Mouse (Mus musculus): ENCODE data around the gene Ola1.

Gene Ola1

DNA sequence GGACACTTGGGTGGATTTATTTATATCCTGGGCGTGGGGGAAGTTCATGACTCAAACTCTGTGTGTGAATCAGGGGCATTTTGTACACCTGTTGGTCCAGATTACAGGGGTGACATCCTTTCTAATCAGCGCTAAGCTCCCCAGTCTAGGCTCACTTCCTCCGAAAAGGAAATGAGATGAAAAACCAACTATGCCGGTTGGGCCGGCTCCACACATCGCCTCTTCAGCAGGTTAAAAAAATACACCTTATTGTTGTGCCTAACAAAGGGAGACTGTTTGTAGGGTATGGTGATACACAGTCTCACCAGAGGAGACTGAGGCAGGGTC lies 158.5 kb downstream of the Ola1 start:
- no peak for DNase-seq

DNA sequence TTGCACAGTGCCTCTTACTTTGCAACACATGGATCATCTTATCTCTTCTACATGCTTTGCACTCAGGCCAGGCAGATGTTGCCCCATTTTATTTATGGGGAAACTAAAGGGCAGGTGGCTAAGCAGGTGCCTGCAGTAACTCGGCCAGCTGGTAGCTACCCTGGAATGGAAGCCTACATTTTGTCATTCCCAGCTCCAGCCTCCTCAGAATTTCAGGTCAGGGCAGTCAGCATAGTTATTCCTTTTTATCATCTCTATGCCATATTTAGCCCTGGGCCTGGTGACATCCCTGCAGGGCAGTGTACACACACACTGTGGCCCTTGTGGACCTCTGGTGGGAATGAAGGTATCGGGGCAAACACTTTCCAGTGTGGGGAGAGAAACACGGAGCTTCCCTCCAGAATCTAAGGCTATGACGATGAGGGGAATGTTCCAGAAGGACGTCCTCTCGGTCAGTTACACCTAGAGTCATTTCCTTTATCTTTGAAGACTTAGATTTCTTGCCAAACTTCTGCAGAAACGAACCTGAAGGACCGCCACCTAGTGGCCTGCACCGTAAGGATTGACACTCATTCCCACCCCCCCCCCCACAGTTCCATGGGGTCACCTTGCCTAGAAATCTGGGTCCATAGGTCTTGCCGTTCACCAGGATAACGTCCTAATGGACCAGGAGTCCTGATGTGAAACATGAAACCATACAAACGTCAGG lies 159.0 kb downstream of the Ola1 start:
- peak; percentile 57 for DNase-seq

DNA sequence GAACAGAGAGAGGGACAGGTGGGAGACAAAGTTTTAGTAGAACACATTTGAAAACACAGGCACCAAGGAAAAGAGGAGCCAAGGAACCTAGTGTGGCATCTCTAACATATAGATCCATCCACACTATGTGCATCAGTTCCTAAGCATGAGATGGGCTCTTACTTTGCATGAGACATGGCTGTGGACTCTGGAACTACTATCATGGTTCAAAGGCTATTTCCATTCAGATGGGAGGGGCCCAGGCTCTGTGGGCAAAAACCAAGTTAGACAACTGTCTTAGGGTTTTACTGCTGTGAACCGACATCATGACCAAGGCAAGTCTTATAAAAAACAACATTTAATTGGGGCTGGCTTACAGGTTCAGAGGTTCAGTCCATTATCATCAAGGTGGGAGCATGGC lies 160.4 kb downstream of the Ola1 start:
- DNase-seq, result no peak

DNA sequence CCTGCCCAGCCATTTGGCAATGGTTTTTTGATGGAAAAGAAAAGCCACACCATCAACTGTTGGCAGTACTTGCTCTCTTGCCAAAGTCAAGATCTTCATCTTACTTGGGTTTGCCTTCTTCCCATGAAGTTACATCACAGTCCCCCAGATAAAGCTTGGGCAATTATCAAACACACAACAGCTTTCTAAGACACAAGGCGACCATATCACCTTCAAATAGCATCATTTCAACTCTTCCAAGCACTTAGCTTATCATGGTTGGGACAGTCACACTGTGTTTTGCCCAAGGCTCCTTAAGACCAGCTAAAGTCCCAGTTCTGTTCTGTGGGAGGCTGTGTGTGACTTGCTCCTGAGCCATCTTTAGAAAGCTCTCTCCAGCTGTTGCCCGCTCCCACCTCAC lies 161.1 kb downstream of the Ola1 start:
- no peak for DNase-seq

DNA sequence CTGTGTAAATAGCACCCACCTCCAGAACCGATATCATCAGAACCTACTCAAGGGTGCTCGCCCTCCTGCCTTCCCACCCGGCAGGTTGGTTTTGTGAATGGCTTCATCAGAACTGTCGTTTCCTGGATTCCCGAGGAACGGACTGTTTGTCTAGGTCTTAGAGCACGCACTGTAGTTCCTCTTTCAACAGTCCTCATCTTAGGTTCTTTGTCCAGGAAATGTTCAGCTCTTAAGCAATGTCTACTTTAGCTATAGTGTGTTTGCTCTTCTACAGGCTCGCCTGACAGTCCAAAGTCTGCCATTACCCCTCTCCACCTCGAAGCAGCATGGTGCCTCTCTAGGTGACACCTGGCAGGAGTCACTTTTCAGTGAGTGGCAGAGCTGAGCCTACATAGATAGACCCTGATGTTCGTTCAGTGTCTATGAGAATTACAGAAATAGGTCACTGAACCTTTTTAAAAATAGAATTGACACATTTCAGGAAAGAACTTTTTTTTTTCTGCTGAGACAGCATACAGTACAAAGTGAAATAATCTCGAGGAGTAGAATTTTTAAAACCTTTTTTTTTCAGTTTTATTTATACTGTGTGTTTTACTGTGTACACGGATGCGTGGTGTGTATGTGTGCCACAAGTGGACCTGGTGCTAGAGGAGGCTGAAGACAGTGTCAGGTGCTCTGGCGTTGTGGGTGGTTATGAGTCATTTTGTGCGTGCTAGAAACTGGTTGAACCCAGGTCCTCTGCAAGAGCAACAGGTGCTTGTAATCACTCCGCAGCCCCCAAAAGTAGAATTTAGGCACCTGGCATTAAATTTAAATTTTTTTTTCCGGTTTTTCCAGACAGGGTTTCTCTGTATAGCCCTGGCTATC lies 162.4 kb downstream of the Ola1 start:
- no peak for DNase-seq

DNA sequence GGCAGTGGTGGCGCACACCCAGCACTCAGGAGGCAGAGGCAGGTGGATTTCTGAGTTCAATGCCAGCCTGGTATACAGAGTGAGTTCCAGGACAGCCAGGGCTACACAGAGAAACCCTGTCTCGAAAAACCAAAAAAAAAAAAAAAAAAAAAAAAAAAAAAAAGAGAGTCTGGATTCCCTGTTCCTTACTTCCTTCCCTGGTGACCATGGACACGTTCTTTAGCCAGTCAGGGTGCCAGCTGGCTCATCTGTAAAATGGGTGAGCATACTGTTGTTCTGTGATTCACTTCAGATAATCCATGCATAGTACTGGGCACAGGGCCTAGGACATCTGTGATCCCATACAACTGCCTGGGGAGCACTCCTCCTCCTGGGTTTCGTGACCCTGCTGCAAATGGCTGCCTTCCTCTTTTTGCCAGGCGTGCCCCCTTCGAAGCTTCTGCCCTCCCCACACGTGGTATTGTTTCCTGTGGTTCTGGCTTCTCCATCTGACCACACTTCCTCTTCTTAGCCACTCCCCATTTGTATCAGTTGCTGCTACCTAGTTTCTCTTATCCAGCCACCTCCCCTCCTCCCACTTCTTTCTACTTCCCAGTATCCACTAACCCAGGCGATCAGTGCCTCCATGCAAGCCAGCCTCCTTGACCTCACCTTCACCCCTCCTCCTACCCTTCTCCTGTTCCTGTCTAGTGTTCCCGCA lies 164.8 kb downstream of the Ola1 start:
- no peak for DNase-seq

DNA sequence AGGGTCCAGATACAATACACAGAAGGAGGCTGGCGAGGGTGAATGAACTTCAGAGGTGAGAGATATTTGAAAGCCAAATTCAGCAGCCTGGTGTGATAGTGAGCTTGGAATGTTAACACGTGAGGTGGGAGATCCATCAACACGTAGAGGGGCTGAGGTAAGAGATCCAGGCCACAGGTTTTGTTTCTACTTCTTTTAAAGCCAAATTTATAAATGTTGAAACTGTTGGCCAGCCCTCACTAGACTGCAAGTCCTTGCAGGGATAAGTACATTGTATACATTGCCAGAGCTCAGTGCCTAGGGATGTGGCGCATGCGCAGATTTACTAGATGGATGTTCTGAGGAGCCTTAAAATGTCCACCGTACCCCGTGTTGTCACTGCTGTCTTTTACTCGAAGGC lies 168.3 kb downstream of the Ola1 start:
- DNase-seq, result no peak

DNA sequence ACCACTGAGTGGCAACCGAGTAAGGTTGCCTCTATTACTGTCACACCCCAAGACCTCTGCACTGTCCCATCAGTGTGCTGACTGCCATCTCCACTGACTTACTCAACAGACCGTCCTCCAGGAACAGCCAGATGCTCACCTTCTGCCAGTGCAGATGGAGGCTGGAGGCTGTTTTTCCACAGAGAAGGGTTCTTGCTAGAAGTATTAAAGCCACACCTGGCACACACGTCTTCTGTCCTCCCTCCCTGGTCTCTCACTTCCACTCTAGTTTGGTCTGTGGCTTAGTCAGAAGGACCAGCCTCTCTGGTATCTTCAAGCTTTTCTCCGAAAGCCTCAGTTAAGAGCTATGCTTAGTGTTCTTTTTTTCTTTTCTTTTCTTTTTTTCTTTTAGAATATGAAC lies 168.7 kb downstream of the Ola1 start:
- DNase-seq, result no peak

DNA sequence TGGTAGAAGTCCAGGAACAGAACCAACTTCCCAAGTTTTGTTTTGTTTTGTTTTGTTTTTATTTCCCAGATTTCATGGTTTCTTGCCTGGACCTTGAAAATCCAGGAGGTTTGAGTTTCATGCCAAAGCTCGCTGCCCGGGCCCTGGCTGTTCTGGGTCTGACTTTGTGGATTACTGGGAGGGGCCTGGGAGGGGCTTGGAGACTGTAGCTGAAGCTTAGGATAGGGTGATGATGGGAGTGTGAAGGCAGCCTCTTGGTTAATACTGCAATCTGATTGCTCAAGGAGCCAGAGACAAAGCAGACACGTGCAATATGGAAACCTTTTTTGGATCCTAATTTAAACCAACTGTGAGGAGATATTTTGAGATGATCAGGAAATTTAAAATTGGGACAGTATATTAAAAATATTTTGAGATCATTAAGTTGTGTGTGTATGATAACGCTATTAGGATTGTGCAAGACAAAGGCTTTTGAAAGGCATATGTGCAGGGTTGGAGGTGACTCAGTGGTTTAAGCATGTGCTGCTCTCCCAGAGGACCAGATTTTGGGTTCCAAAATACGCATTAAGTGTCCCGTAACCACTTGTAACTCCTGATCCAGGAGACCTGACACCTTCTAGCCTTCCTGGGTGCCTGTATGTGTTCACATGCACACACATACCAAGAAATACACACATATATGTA lies 169.6 kb downstream of the Ola1 start:
- DNase-seq, result no peak

DNA sequence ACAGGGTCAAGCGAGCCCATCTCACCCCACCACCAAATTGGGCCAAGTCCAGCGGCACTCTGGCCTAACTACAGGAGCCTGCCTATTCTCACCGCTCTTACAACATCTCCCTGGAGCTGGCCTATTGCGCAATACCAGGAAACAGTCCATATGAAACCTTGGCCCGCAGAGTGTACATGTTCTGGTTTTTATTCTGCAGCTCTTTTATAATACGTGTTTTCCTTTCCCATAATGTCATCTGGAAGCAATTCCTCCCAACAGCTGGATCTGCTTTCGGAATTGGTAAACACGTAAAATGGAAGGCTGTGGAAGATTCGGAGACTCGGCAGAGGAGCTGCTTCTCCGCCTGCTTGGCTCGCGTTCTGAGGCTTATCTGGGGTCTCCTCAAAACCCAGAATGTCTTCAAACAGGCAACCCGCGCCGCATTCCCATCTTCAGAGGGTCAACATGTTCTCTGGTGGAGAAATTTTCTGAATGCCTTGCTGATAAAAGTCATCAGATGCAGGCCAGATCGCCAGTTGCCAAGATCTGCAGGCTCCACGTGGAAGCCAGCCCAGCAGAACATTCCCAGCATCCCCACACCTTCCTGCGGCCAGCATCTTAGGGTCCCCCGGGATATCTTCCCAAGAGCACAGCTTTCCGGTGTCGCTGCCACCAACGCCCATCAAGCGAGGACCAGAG lies 171.5 kb downstream of the Ola1 start:
- peak; percentile 62 for DNase-seq

DNA sequence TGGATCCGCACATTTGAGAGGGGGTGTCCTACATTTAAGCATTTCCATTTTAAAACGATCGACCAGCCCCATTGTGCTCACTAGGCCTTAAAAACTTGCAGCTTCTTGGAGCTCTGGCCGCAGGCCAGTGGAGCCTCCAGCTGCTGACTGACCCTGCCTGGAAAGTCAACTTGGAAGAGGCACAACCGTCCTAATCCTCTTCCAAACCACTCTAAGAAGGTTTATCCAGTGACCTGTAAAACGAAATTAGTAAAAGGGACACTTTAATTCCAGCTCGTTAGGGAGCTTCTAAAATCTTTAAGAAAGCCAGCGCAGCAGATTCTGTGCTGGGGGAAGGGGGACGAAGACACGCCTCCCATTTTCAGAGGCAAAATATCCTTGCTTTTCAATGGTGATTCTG lies 172.1 kb downstream of the Ola1 start:
- DNase-seq, result peak; percentile 83

DNA sequence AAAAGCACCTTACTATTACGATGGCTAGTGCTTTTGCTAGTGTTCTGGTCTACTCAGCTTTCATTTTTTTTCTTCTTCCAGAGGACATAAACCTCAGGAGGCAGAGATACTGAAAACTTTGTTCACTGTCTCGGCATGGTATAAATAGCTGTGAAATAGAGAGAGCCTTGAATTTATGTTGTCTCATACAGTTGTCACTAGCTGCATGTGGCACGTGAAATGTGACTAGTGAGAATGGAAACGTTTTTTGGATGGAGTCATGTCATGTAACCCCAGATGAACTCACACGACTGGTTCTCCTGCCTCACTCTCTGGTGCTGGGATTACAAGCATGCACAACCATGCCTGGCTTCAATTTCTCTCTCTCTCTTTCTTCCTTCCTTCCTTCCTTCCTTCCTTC lies 173.2 kb downstream of the Ola1 start:
- DNase-seq, result no peak
